Mouse (Mus musculus) liver, postnatal 0 days (tissue): Measurements from ENCODE around the gene Tnip1.

Experiments
- CTCF ChIP-seq: sonication (generic); IDR thresholded peaks from 2 replicates; pipeline ENCODE4 v1.5.1; 2016; ENCODE audit warnings: antibody characterized with exemption, low read depth
- EP300 ChIP-seq: IDR thresholded peaks from 2 replicates; pipeline ENCODE4 v1.6.1; 2016; ENCODE audit warnings: antibody characterized with exemption, low read depth, mild to moderate bottlenecking

DNA sequence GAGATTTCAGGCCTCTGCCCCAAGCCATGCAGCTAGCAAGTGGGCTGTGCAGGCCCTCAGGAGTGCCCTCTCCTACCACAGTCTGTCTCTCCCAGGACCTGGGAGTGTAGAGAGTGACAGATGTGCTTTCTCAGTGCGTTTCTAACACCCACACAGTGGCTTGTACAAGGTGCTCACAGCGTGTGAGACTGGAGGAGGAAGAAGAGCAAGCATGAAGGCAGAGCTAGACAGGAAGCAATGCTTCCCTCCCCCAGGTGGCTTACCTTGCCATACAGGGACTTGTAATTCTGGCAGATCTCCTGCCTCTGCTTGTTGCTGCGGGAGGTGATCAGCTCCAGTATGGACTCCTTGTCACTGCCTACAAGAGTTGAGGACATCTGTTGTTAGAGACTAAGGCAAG lies 48.7 kb upstream of the Tnip1 start:
- TF ChIP-seq CTCF (no peak), EP300 (no peak)
